ENCODE assay signal across 8 mouse cellular contexts in the genomic region with DNA sequence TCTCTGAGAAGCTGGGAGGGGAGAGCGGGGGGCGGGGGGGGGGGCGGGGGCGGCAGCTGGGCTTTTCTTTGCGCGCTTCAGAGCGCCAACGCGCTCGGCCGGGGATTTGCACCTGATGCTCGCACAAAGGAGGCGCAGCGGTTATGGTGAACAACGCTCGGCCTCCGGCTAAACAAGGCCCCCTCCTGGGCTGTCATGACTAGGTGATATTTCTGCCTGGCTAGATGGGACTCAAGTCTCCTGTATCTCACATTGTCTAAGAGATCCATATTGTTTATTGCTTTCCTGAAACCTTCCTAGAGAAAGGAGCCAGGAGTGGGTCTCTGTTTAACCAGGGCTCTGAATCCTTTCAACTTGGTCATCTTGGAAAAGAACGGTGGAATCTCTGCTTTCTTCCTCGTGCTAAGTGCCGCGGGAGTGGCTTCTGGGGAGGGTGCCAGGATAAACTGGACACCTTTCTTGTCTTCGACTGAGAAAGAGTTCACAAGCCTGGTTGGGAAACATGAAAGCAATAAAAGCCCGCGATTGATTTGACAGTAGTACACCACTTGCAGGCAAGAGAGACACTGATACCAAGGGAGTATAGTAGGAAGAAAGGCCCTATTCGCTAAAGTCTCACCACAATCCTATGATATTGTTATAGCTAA. TPM values are rescaled to one million over a fixed set of nuclear protein-coding genes. Genes with fewer than 3 reads are reported as not detected.
DNase-seq lines count a peak whose midpoint lies in the region; ATAC-seq and TF ChIP-seq lines count a peak whose summit lies in the region.

No protein-coding gene starts in this region.

- peak overlapping the region; percentile 75 for H3K4me2 ChIP-seq in heart, embryonic 12.5 days
- peak overlapping the region; percentile 72 for H3K4me2 ChIP-seq in limb, embryonic 13.5 days (replicated peaks)

- peaks cover 24% of the 10 kb centered on the region for H3K4me1 ChIP-seq in heart, embryonic 12.5 days (replicated peaks)
- H3K4me1 ChIP-seq in ES-E14 (ENCODE audit: control insufficient read depth in 2 of 2, insufficient read depth in 2 of 2, low read length in 2 of 2, poor library complexity in 1 of 2): peaks cover 3 to 13% of the 10 kb centered on the region in 2 experiments; a peak in 2 of 4 replicates
- H3K4me1 ChIP-seq in limb, embryonic 13.5 days: peaks cover 39% of the 10 kb centered on the region
- peaks cover 13% of the 10 kb centered on the region for H3K4me1 ChIP-seq in small intestine, adult 2 months (ENCODE audit: control insufficient read depth, insufficient read depth, insufficient read length, low read length)

- WGBS in heart, embryonic 12.5 days: 5% methylated on average over 22 of the region's 25 CpGs
- WGBS in limb, embryonic 13.5 days: 4% methylated on average over 23 of the region's 25 CpGs
- WGBS in small intestine, adult 2 months: 3% methylated on average over 23 of the region's 25 CpGs

- H3K36me3 ChIP-seq in heart, embryonic 12.5 days: peaks cover 3% of the 10 kb centered on the region; the same call in 1 of the 2 replicates
- H3K36me3 ChIP-seq in ES-E14 (ENCODE audit: control insufficient read depth, insufficient read depth, low read length, poor library complexity, severe bottlenecking): peaks cover 8% of the 10 kb centered on the region; the same call in 1 of the 2 replicates
- H3K36me3 ChIP-seq in limb, embryonic 13.5 days: peaks cover 19% of the 10 kb centered on the region
- no peaks in the 10 kb centered on the region for H3K36me3 ChIP-seq in small intestine, adult 2 months (ENCODE audit: control insufficient read depth, insufficient read depth, low read length)

- intact Hi-C loops in heart, postnatal 25 days (cut with DNase I): loop anchor here (5.0 kb wide), 3 partner anchors 65 to 100 kb away; a partner anchor contains a TSS

- H3K9me3 ChIP-seq in heart, embryonic 12.5 days (replicated peaks): no peaks in the 10 kb centered on the region
- H3K9me3 ChIP-seq in ES-E14 (ENCODE audit: control insufficient read depth, insufficient read depth, low read depth, low read length): no peaks in the 10 kb centered on the region
- no peaks in the 10 kb centered on the region for H3K9me3 ChIP-seq in limb, embryonic 13.5 days

- TF ChIP-seq POLR2A in small intestine, adult 2 months (IDR thresholded peaks at IDR 0.05; ENCODE audit: low read depth, low read length): no peak

- in situ Hi-C loops in ES-E14 (cut with MboI; ENCODE audit: low sequenced_read_pairs in 2 of 2, unreplicated experiment in 2 of 2): no loop called here

- peak overlapping the region; percentile 88 for H3K27ac ChIP-seq in heart, embryonic 12.5 days (ENCODE audit: poor library complexity, severe bottlenecking)
- peak overlapping the region; percentile 80; the same call in 1 of the 2 replicates for H3K27ac ChIP-seq in ES-E14 (ENCODE audit: insufficient read depth, low read depth, low read length, poor library complexity, severe bottlenecking)
- peak overlapping the region; percentile 91 for H3K27ac ChIP-seq in limb, embryonic 13.5 days
- H3K27ac ChIP-seq in small intestine, adult 2 months (ENCODE audit: insufficient read depth, low read depth, low read length): peak overlapping the region; percentile 39

- no peaks in the 10 kb centered on the region for H3K27me3 ChIP-seq in heart, embryonic 12.5 days (replicated peaks)
- H3K27me3 ChIP-seq in limb, embryonic 13.5 days: no peaks in the 10 kb centered on the region
- no peaks in the 10 kb centered on the region for H3K27me3 ChIP-seq in small intestine, adult 2 months (ENCODE audit: control insufficient read depth, insufficient read depth, low read length)

- peak; percentile 48 for ATAC-seq in heart, embryonic 12.5 days (ENCODE audit: insufficient number of reproducible peaks, low FRiP score)
- no peak; the same call in 1 of the 2 replicates for ATAC-seq in limb, embryonic 13.5 days (ENCODE audit: low FRiP score, low read depth)

- no peak for TF ChIP-seq CTCF in small intestine, adult 2 months (IDR thresholded peaks at IDR 0.05; ENCODE audit: extremely low read depth, insufficient read length, insufficient replicate concordance, low read depth, low read length)

- H3K4me3 ChIP-seq in heart, embryonic 12.5 days: peak overlapping the region; percentile 72
- peak overlapping the region; percentile 89 to 98 for H3K4me3 ChIP-seq in ES-E14 (ENCODE audit: insufficient read depth in 1 of 2, low read depth in 1 of 2, low read length in 2 of 2, poor library complexity in 1 of 2, severe bottlenecking in 1 of 2)
- peak overlapping the region; percentile 79 for H3K4me3 ChIP-seq in limb, embryonic 13.5 days
- peak overlapping the region; percentile 94 for H3K4me3 ChIP-seq in small intestine, adult 2 months (ENCODE audit: low read depth, low read length)

- H3K9ac ChIP-seq in heart, embryonic 12.5 days: peak overlapping the region; percentile 79
- H3K9ac ChIP-seq in ES-E14 (ENCODE audit: insufficient read depth, low read depth, low read length, poor library complexity, severe bottlenecking): peak overlapping the region; percentile 50; the same call in 1 of the 2 replicates
- peak overlapping the region; percentile 79 for H3K9ac ChIP-seq in limb, embryonic 13.5 days

- DNase-seq in heart, postnatal 25 days (ENCODE audit: low spot score): no peak
- no peak for DNase-seq in ES-E14 (ENCODE audit: low read depth, low spot score)
- peak; percentile 71 for DNase-seq in fat pad, adult 2 months (ENCODE audit: extremely low read depth, low read depth, low spot score)
- DNase-seq in right cerebral cortex, postnatal 10 days (ENCODE audit: low spot score in 2 of 2): no peak
- DNase-seq in layer of hippocampus, adult 9-10 months (ENCODE audit: low spot score): no peak

TF ChIP-seq in ES-E14, 5 proteins besides CTCF, POLR2A, EP300 and RAD21:
- TF ChIP-seq MAFK (IDR thresholded peaks at IDR 0.05; ENCODE audit: insufficient read depth, low read depth, low read length): peak; percentile 54; the same call in 1 of the 2 replicates
- TF ChIP-seq ZC3H11A (IDR thresholded peaks at IDR 0.05; ENCODE audit: borderline replicate concordance, low read depth, low read length): no peak

RNA-seq across cellular contexts. Expression of a gene that starts 0.6 kb away (rescaled TPM):
- polyA plus RNA-seq in heart, embryonic 12.5 days (2016; fragmentation: Nextera tagmentation; extraction: Ambion mirVana): 64.2 and 66.7 TPM in 2 replicates
- 1 to 10 TPM; 5.2 to 5.4 TPM for total RNA-seq in heart, postnatal 25 days (2021)
- total RNA-seq in ES-E14 (2012; rRNA removed): 41.5 and 55.5 TPM in 2 replicates
- 92.0 and 93.2 TPM in 2 replicates for polyA plus RNA-seq in limb, embryonic 13.5 days (2015; fragmentation: Nextera tagmentation; extraction: Ambion mirVana)
- polyA plus RNA-seq in small intestine, adult 2 months (2012; rRNA removed): 29.6 and 44.9 TPM in 2 replicates

Comparison
In these comparisons a context has a peak if more than half of its experiments do, and no peak if none do; other contexts are left out.
1. H3K27ac ChIP-seq: peak in every context shown above with its lines; median percentile 91 in limb, embryonic 13.5 days; 88 in heart, embryonic 12.5 days; 80 in ES-E14; 39 in small intestine, adult 2 months.